Mouse (Mus musculus) midbrain, embryonic 15.5 days (tissue): ENCODE data around the gene Ncdn. TPM values are rescaled to one million over a fixed set of nuclear protein-coding genes. Genes with fewer than 3 reads are reported as not detected.

ENCODE experiments used
- ATAC-seq: fragments of 200-750 bp; cut with Nextera tagmentation; replicated peaks from 2 replicates; pipeline ENCODE4 v1.8.0; 2017; ENCODE audit warnings: moderate TSS enrichment
- H3K27ac ChIP-seq: fragments of 300-500 bp; sonication (generic); 2 replicates; pipeline ENCODE4 v1.5.1; 2015; ENCODE audit warnings: mild to moderate bottlenecking, inconsistent platforms
- H3K27me3 ChIP-seq: fragments of 300-500 bp; sonication (generic); replicated peaks from 2 replicates; pipeline ENCODE4 v1.6.1; 2015; ENCODE audit warnings: inconsistent platforms
- H3K36me3 ChIP-seq: fragments of 300-500 bp; sonication (generic); replicated peaks from 2 replicates; pipeline ENCODE4 v1.6.1; 2015; ENCODE audit warnings: inconsistent platforms
- H3K4me1 ChIP-seq: fragments of 300-500 bp; sonication (generic); 2 replicates; pipeline ENCODE4 v1.6.1; 2015; ENCODE audit warnings: inconsistent platforms
- H3K4me2 ChIP-seq: fragments of 300-500 bp; sonication (generic); 2 replicates; pipeline ENCODE4 v1.6.1; 2015; ENCODE audit warnings: inconsistent platforms, mild to moderate bottlenecking, moderate library complexity
- H3K4me3 ChIP-seq: fragments of 300-500 bp; sonication (generic); 2 replicates; pipeline ENCODE4 v1.5.1; 2015; ENCODE audit warnings: mild to moderate bottlenecking, inconsistent platforms
- H3K9ac ChIP-seq: fragments of 300-500 bp; sonication (generic); 2 replicates; pipeline ENCODE4 v1.6.1; 2015; ENCODE audit warnings: mild to moderate bottlenecking, inconsistent platforms
- H3K9me3 ChIP-seq: fragments of 300-500 bp; sonication (generic); 2 replicates; pipeline ENCODE4 v1.6.1; 2016; ENCODE audit warnings: inconsistent platforms
- WGBS: fragments of 180-500 bp; shearing (Covaris S2); methylation state at CpG from one replicate; pipeline ENCODE4 v1.1.7; 2015; ENCODE audit warnings: mixed read lengths; 5-methylcytosine and 5-hydroxymethylcytosine counted together
- polyA plus RNA-seq: library from polyadenylated mRNA; unstranded; fragments of >200 nt; fragmentation: Nextera tagmentation; extraction: Ambion mirVana; gene quantifications from 2 replicates; pipeline ENCODE4 v1.2.1, GENCODE M21; 2015

Gene Ncdn
- polyA plus RNA-seq, 1 experiment from 2014 or later: 133 TPM

DNA sequence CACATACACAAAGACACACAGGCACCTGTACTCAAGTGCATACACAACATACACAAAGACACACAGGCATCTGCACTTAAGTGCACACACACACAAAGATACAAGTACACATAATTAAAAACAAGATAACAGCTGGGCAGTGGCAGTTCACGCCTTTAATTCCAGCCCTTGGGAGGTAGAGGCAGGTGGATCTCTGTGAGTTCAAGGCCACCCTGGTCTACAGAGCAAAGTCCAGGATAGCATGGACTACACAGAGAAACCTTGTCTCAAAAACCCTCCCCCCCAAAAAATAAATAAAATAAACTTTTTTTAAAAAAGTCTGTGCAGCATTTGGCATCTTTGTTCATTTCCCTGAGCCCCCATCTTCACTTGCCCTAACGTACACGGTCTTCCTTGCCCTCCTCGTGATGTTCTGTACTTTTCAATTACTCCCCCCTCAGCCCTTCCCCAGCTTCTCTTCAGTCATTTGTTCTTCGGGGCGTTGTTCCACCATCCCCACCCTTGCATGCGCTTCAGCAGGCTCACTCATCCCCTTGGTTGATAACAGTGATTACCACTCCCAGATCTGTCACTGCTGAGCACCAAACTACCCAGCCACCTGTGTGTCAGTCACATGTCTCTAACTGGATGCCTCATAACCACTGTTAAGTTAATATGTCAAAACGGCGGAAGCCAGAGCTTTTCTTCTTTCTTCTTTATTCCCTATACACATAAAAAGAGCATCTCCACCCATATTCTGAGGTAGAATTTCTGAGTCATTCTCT, 16.7 kb upstream of the Ncdn start:
- H3K4me1 ChIP-seq: no peaks in the 10 kb centered on the region
- no peak overlapping the region for H3K27ac ChIP-seq
- no peak overlapping the region for H3K9ac ChIP-seq
- ATAC-seq: no peak
- 92% methylated on average over 9 of the region's 9 CpGs for WGBS
- H3K27me3 ChIP-seq: no peaks in the 10 kb centered on the region
- 0 out of 2 replicates have a peak, but pooled peaks cover 3% of the 10 kb centered on the region for H3K36me3 ChIP-seq
- H3K4me3 ChIP-seq: no peak overlapping the region
- H3K9me3 ChIP-seq: no peaks in the 10 kb centered on the region
- H3K4me2 ChIP-seq: no peak overlapping the region

DNA sequence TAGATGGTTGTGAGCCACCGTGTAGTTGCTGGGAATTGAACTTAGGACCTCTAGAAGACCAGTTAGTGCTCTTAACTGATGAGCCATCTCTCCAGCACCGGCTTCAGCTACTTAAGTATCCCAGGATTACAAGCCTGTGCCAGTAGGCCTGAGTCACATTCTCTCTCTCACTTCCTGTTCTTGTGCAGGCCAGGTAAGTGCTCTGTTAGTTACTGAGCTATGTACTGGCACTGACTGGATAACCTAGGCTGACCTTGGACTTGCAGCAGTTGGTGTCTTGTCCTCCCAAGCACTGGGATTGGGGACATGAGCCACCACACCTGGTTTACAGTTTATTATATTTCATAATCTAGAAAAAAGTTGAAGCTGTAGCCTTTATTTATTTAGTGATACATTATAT, 10.2 kb upstream of the Ncdn start:
- Histone ChIP-seq H3K36me3 (peaks cover 2% of the 10 kb centered on the region; the same call in 1 of the 2 replicates), H3K27me3 (no peaks in the 10 kb centered on the region)
- WGBS: 91% methylated on average over 2 of the region's 2 CpGs

DNA sequence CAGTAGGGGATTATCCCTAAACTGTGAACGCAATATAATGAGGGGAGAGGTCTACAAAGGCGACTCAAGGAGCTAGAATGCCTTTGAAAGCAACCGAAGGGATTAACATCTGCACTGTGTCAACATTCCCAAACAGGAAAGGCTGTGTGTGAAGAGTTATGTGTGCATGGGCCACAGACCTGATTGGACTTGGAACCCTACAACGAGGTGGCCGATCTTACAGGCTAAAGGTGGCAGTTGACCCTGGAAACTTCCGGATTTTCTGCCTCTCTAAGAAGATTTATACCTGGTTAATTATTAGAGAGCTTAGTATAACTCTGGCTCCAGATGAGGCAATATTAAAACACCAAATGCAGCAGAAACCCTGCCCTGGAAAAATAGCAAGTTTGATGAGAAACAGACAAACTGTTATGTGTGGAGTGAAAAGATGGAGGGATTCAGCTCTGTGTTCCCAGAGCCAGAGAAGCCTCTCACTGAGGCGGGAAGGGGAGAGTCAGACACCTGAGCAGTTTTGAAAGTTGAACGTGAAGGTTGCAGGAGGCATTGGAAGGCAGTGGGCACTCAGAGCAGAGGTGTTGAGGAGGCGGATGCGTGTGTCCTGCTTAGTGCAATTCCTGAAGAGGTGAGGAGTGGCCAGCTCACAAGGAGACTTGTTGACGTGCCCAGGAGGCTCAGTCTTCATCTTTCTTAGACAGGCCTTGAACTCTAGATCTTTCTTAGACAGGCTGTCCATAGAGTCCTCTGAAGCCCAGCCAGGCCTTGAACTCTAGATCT, 9.5 kb upstream of the Ncdn start:
- Histone ChIP-seq H3K4me1 (0 out of 2 replicates have a peak, but pooled peaks cover 2% of the 10 kb centered on the region), H3K27me3 (no peaks in the 10 kb centered on the region), H3K27ac (no peak overlapping the region), H3K4me2 (no peak overlapping the region), H3K36me3 (peaks cover 3% of the 10 kb centered on the region; the same call in 1 of the 2 replicates), H3K9ac (no peak overlapping the region), H3K4me3 (no peak overlapping the region), H3K9me3 (no peaks in the 10 kb centered on the region)
- WGBS: 57% methylated on average over 11 of the region's 11 CpGs
- ATAC-seq: no peak

More for the DNA sequence above, 10.2 kb upstream of the Ncdn start:
- H3K4me1 ChIP-seq: 0 out of 2 replicates have a peak, but pooled peaks cover 2% of the 10 kb centered on the region
- no peak overlapping the region for H3K4me3 ChIP-seq
- no peak overlapping the region for H3K9ac ChIP-seq
- no peak for ATAC-seq
- no peak overlapping the region for H3K27ac ChIP-seq
- no peaks in the 10 kb centered on the region for H3K9me3 ChIP-seq
- no peak overlapping the region for H3K4me2 ChIP-seq

DNA sequence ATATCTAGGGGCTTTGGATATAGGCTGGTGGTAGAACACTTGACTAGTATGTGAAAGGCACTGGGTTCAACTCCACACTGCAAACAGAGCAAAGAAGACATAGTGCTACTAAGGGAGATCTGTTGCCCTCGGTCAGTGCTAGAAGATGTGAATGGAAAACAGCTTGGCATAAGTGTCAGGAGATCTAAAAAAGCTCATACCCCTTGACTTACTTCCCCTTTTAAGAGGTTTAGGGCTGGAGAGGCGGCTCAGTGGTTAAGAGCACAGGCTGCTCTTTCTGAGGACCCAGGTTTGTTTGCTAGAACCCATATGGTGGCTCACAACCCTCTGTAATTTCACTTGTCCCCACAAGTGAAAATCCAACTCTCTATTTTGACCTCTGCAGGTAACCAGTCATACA, 6.2 kb upstream of the Ncdn start:
- Histone ChIP-seq H3K27me3 (no peaks in the 10 kb centered on the region), H3K9me3 (no peaks in the 10 kb centered on the region), H3K36me3 (peaks cover 3% of the 10 kb centered on the region; the same call in 1 of the 2 replicates), H3K4me2 (no peak overlapping the region), H3K4me3 (no peak overlapping the region), H3K9ac (no peak overlapping the region), H3K4me1 (peaks cover 11% of the 10 kb centered on the region), H3K27ac (no peak overlapping the region)
- 84% methylated on average over 2 of the region's 2 CpGs for WGBS
- no peak for ATAC-seq

DNA sequence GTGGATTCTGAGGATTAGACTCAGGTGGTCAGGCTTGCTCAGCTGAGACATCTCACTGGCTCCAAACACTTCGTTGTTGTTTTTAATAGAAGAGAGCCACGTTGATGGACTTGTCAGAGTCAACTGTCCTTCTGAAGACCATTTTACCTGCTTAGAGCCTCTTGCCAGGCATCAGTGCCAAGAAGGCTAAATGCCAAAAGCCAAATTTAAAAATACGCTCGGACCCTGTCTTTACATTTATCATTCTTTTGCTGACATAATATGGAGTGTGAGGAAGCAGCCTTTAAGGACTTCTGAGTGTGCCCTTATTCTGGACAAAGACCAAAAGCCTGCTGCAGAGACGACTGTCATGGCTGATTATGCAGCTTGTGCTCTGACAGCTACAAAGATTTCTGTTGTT, 5.1 kb upstream of the Ncdn start:
- no peak overlapping the region for H3K9ac ChIP-seq
- WGBS: 83% methylated on average over 5 of the region's 5 CpGs
- no peak overlapping the region for H3K27ac ChIP-seq
- H3K36me3 ChIP-seq: peaks cover 3% of the 10 kb centered on the region; the same call in 1 of the 2 replicates
- H3K4me2 ChIP-seq: no peak overlapping the region
- peaks cover 16% of the 10 kb centered on the region for H3K4me1 ChIP-seq
- no peaks in the 10 kb centered on the region for H3K9me3 ChIP-seq
- H3K4me3 ChIP-seq: no peak overlapping the region
- no peaks in the 10 kb centered on the region for H3K27me3 ChIP-seq
- no peak for ATAC-seq

DNA sequence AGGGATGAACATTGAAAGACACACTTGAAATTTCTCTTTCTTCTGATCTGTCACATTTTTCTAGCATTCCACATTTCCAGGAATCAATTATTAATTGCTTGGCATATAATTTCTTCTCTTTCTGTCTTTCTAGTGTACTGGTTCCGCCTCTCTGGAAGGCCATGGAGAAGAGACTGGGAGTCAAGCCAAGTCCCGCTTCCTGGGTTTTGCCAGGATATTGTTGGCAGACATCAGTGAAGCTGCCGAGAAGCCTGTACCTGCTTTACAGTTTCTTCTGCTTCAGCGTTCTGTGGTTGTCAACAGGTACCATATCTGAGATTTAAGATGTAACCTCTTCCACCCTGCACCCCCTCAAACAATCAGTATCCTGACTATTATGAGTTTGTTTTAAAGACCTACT, 3.5 kb upstream of the Ncdn start:
- Histone ChIP-seq H3K4me1 (peaks cover 23% of the 10 kb centered on the region), H3K9me3 (no peaks in the 10 kb centered on the region), H3K4me3 (no peak overlapping the region), H3K9ac (no peak overlapping the region), H3K27ac (no peak overlapping the region), H3K4me2 (no peak overlapping the region), H3K27me3 (no peaks in the 10 kb centered on the region), H3K36me3 (peaks cover 3% of the 10 kb centered on the region; the same call in 1 of the 2 replicates)
- ATAC-seq: no peak
- 81% methylated on average over 4 of the region's 4 CpGs for WGBS

DNA sequence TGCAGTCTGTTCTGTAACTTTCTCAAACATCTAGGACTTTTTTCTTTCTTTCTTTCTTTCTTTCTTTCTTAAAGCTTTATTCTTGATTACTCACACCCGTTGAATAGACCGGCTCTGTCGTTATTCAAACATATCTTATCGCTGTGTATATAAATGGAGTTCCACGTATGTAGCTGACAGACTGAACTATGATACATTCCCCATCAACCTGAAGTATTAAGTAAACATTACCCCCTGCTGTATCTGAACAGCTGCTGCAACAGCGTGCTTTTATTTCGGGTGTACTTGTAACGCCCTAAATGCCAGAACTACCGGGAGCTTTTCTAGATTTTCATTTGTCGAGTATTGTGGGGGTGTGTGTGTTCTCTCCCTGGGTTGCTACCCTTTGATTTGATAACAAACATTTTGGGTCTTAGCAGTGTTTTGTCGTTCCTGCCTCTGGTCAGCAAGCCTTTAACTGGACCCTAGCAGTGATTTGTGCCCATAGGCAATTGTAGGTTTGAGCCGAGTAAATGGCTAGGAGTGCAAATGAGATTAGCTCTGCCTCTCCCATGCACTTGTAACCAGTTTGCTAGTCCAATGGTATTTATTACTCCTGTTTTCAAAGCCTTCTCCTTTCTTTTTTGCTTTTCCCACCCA, 1.6 kb upstream of the Ncdn start:
- peak overlapping the region; percentile 97; the same call in 1 of the 2 replicates for H3K27ac ChIP-seq
- peak overlapping the region; percentile 96 for H3K4me3 ChIP-seq
- 45% methylated on average over 12 of the region's 12 CpGs for WGBS
- peak overlapping the region; percentile 78 for H3K4me2 ChIP-seq
- H3K9ac ChIP-seq: peak overlapping the region; percentile 97; the same call in 1 of the 2 replicates
- no peaks in the 10 kb centered on the region for H3K27me3 ChIP-seq
- peaks cover 42% of the 10 kb centered on the region for H3K4me1 ChIP-seq
- H3K9me3 ChIP-seq: no peaks in the 10 kb centered on the region
- no peak for ATAC-seq
- H3K36me3 ChIP-seq: 0 out of 2 replicates have a peak, but pooled peaks cover 8% of the 10 kb centered on the region

DNA sequence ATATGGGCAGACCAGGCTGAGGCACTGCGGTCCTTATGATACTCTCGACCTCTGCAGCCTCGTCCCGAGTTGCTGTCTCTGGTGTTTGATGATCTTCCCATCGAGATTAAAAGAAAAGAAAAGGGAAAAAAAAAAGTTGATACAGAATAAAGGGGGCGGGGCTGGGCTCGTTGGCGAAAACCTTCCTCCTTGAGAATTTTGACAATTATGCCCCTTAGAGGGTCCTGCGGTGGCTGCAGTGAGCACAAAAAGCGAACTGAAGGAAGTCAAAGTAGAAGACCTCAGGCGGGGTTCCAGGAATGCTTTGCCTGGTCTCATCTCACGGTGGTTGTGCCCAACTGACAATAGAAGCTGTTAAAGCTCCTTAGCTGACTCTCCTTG, 983 bp upstream of the Ncdn start:
- H3K36me3 ChIP-seq: peaks cover 10% of the 10 kb centered on the region; the same call in 1 of the 2 replicates
- H3K4me1 ChIP-seq: peaks cover 48% of the 10 kb centered on the region
- H3K4me2 ChIP-seq: peak overlapping the region; percentile 78
- no peaks in the 10 kb centered on the region for H3K27me3 ChIP-seq
- peak overlapping the region; percentile 97 for H3K27ac ChIP-seq
- H3K4me3 ChIP-seq: peak overlapping the region; percentile 96
- under 1% methylated on average over 12 of the region's 12 CpGs for WGBS
- no peak for ATAC-seq
- H3K9me3 ChIP-seq: no peaks in the 10 kb centered on the region
- peak overlapping the region; percentile 97 for H3K9ac ChIP-seq

DNA sequence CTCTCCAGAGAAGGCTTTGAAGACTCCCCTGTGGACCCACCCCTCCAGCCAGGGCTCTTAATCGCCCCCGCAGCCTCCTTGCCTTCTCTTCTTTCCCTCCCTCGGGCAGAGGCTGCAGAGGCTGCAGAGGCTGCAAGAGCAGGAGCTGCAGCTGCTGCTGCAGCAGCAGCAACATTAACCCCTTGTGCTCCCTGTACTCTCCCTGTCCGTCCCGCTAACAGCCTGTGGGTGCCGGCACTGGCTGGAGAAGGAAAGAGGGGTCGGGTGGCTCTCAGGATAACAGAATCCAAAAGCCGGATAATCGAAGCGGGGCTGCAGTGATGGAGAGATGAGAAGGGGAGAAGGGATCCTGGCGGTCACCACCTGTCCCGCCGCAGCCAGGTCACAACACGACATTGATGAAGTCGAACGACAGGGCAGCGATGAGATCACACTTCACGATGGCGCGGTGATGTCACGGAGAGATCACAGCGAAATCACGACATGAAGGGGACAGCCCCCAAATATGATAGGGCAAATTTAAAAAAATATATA, 563 bp downstream of the Ncdn start:
- H3K4me1 ChIP-seq: peaks cover 58% of the 10 kb centered on the region
- WGBS: under 1% methylated on average over 23 of the region's 23 CpGs

DNA sequence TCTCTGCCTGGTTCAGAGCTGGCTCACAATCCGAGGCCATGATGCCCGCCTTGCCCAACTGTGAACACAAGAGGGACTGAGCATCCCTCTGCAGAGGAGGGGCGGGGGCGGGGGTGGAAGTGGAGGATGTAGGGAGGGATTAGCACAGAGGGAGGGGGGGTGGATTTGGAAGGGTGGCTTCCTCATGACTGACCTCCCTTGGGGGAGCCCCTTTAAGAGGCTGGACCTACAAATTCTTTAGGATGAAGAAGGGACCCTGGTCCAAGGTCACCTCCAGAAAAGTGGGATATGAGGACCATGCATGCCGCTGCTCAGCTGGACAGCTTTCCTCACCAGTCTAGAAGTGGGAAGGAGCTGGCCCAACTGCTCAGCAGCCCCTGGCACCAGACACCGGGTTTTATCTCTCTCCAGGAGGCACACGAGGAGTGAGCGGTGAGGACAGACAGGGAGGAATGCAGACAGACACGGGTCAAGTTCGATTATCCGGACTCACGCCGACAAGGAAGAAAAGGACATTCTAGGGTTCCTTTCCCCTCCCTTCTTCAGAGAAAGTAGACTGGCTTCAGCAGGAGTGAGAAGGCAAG, 1.1 kb downstream of the Ncdn start:
- H3K4me1 ChIP-seq: peaks cover 58% of the 10 kb centered on the region
- no peaks in the 10 kb centered on the region for H3K9me3 ChIP-seq
- H3K4me2 ChIP-seq: peak overlapping the region; percentile 78
- peaks cover 9% of the 10 kb centered on the region; the same call in 1 of the 2 replicates for H3K36me3 ChIP-seq
- peak overlapping the region; percentile 96 for H3K4me3 ChIP-seq
- no peak for ATAC-seq
- WGBS: under 1% methylated on average over 13 of the region's 13 CpGs
- H3K27ac ChIP-seq: peak overlapping the region; percentile 97
- no peaks in the 10 kb centered on the region for H3K27me3 ChIP-seq
- H3K9ac ChIP-seq: peak overlapping the region; percentile 97

More for the DNA sequence above, 563 bp downstream of the Ncdn start:
- peak overlapping the region; percentile 97 for H3K27ac ChIP-seq
- peak overlapping the region; percentile 96 for H3K4me3 ChIP-seq
- peak overlapping the region; percentile 78 for H3K4me2 ChIP-seq
- H3K27me3 ChIP-seq: no peaks in the 10 kb centered on the region
- peak overlapping the region; percentile 97 for H3K9ac ChIP-seq
- peak; percentile 13 for ATAC-seq
- peaks cover 7% of the 10 kb centered on the region; the same call in 1 of the 2 replicates for H3K36me3 ChIP-seq
- no peaks in the 10 kb centered on the region for H3K9me3 ChIP-seq

DNA sequence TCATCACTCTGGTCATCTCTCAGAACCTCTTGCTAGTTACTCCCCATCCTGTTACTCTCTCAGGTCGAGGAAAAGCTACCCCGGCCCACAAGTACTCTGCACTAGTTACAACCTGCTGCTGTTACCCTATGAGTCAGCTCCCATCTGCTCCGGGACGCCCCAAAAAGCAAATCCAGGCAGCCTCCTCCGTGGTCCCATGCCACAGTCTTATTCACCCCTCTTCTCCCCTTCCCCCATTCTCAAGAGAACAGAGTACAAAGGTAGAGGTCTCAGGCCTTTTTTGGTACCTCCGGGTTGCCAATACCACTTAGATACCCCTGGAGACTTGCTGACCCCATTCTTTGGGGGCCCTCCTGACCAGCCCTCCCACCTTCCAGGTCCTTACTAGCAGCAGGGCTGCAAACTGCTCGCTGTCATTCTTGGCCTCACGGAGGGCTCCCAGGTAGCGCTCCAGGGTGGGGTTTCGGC, 1.6 kb downstream of the Ncdn start:
- Histone ChIP-seq H3K9ac (peak overlapping the region; percentile 97), H3K36me3 (peaks cover 11% of the 10 kb centered on the region; the same call in 1 of the 2 replicates), H3K9me3 (no peaks in the 10 kb centered on the region), H3K4me3 (peak overlapping the region; percentile 96), H3K4me1 (peaks cover 58% of the 10 kb centered on the region), H3K4me2 (peak overlapping the region; percentile 78), H3K27ac (no peak overlapping the region), H3K27me3 (no peaks in the 10 kb centered on the region)
- no peak for ATAC-seq
- WGBS: 44% methylated on average over 10 of the region's 10 CpGs
